Mouse (Mus musculus) CH12.LX (cell line): ENCODE measurements around the gene Gm49325. TPM values are rescaled to one million over a fixed set of nuclear protein-coding genes. Genes with fewer than 3 reads are reported as not detected.

Experiments
- DNase-seq: peaks from one replicate; pipeline ENCODE4 v3.0.0-alpha.2; 2013; ENCODE audit errors: extremely low read depth
- H3K27ac ChIP-seq: 2 replicates; pipeline ENCODE4 v1.5.1; 2012; ENCODE audit warnings: low read depth, mild to moderate bottlenecking, control low read depth, moderate library complexity; ENCODE audit not compliant: insufficient read depth
- H3K27me3 ChIP-seq: replicated peaks from 2 replicates; pipeline ENCODE3; 2012; ENCODE audit warnings: inconsistent platforms
- H3K36me3 ChIP-seq, 2 experiments: replicated peaks in 1 of 2; 2 replicates each; pipeline versions ENCODE3 to v1.6.1; 2012; ENCODE audit warnings: inconsistent platforms in 1 of 2, low read length in 1 of 2, mild to moderate bottlenecking in 1 of 2, mixed read lengths in 1 of 2, moderate library complexity in 1 of 2; ENCODE audit not compliant: control insufficient read depth in 1 of 2, insufficient read depth in 1 of 2
- H3K4me1 ChIP-seq, 2 experiments: 2 replicates each; pipeline ENCODE4 v1.6.1; 2012; ENCODE audit warnings: inconsistent platforms in 1 of 2, moderate library complexity in 1 of 2; ENCODE audit not compliant: insufficient read depth in 2 of 2, control insufficient read depth in 1 of 2
- H3K4me2 ChIP-seq: 2 replicates; pipeline ENCODE4 v1.6.1; 2012; ENCODE audit warnings: low read depth, mild to moderate bottlenecking, control low read depth; ENCODE audit not compliant: poor library complexity, insufficient read depth, severe bottlenecking
- H3K4me3 ChIP-seq, 3 experiments: fragments of 150-350 bp in 1 of 3; sonication (generic) in 1 of 3; replicated peaks in 1 of 3; 2 replicates each; pipeline versions ENCODE3 to v1.5.1; 2011 to 2012; ENCODE audit warnings: low read depth in 2 of 3, low read length in 2 of 3, mild to moderate bottlenecking in 2 of 3, moderate library complexity in 2 of 3, control low read depth in 1 of 3, improper control_type of control experiment in 1 of 3, inconsistent platforms in 1 of 3, mixed read lengths in 1 of 3; ENCODE audit not compliant: poor library complexity in 1 of 3
- H3K79me2 ChIP-seq: replicated peaks from 2 replicates; pipeline ENCODE4 v1.6.1; 2012; ENCODE audit warnings: mild to moderate bottlenecking, moderate library complexity; ENCODE audit not compliant: control insufficient read depth, poor library complexity, insufficient read depth, severe bottlenecking; ENCODE audit errors: extremely low read depth
- H3K9ac ChIP-seq: 2 replicates; pipeline ENCODE4 v1.6.1; 2012; ENCODE audit warnings: low read depth, mild to moderate bottlenecking, control low read depth, moderate library complexity; ENCODE audit not compliant: insufficient read depth
- H3K9me3 ChIP-seq: replicated peaks from 2 replicates; pipeline ENCODE3; 2012; ENCODE audit warnings: low read length, inconsistent platforms, mixed read lengths
- CHD1 ChIP-seq: IDR thresholded peaks from 2 replicates; pipeline ENCODE4 v1.6.1; 2012; ENCODE audit warnings: low read depth, low read length, improper control_type of control experiment, inconsistent platforms
- CTCF ChIP-seq, 2 experiments: IDR thresholded peaks in 1 of 2; conservative IDR thresholded peaks in 1 of 2; 2 replicates each; pipeline ENCODE4 v1.5.1; 2011 to 2012; ENCODE audit warnings: low read depth in 2 of 2, low read length in 2 of 2, improper control_type of control experiment in 1 of 2, inconsistent platforms in 1 of 2, mild to moderate bottlenecking in 1 of 2, moderate library complexity in 1 of 2
- E2F4 ChIP-seq: IDR thresholded peaks from 2 replicates; pipeline ENCODE4 v1.6.1; 2011; ENCODE audit warnings: low read depth, low read length, improper control_type of control experiment; ENCODE audit not compliant: insufficient replicate concordance
- GABPA ChIP-seq: IDR thresholded peaks from 2 replicates; pipeline ENCODE4 v1.6.1; 2012; ENCODE audit warnings: low read depth, low read length, improper control_type of control experiment, inconsistent platforms; ENCODE audit not compliant: insufficient replicate concordance
- IRF4 ChIP-seq: IDR thresholded peaks from 2 replicates; pipeline ENCODE4 v1.6.1; 2014; ENCODE audit warnings: low read depth, mild to moderate bottlenecking, inconsistent platforms, low read length, improper control_type of control experiment
- JUN ChIP-seq: IDR thresholded peaks from 2 replicates; pipeline ENCODE4 v1.6.1; 2011; ENCODE audit warnings: low read depth, mild to moderate bottlenecking, low read length, improper control_type of control experiment, moderate library complexity; ENCODE audit not compliant: insufficient read depth
- JUND ChIP-seq: conservative IDR thresholded peaks from 2 replicates; pipeline ENCODE4 v1.6.1; 2011; ENCODE audit warnings: low read depth, low read length, improper control_type of control experiment
- MAFK ChIP-seq: IDR thresholded peaks from 2 replicates; pipeline ENCODE4 v1.6.1; 2011; ENCODE audit warnings: low read length, improper control_type of control experiment; ENCODE audit not compliant: insufficient replicate concordance
- POLR2AphosphoS2 ChIP-seq: IDR thresholded peaks from 2 replicates; pipeline ENCODE4 v1.6.1; 2011; ENCODE audit warnings: low read depth, low read length, improper control_type of control experiment
- RAD21 ChIP-seq: IDR thresholded peaks from 2 replicates; pipeline ENCODE4 v1.6.1; 2011; ENCODE audit warnings: low read depth, mild to moderate bottlenecking, low read length, improper control_type of control experiment, moderate library complexity
- RCOR1 ChIP-seq: conservative IDR thresholded peaks from 2 replicates; pipeline ENCODE4 v1.6.1; 2012; ENCODE audit warnings: low read depth, mild to moderate bottlenecking, inconsistent platforms, low read length, improper control_type of control experiment
- SMC3 ChIP-seq: IDR thresholded peaks from 2 replicates; pipeline ENCODE4 v1.6.1; 2011; ENCODE audit warnings: low read depth, low read length, improper control_type of control experiment
- TBP ChIP-seq: conservative IDR thresholded peaks from 2 replicates; pipeline ENCODE4 v1.6.1; 2011; ENCODE audit warnings: low read depth, low read length, improper control_type of control experiment
- UBTF ChIP-seq: IDR thresholded peaks from 2 replicates; pipeline ENCODE4 v1.6.1; 2012; ENCODE audit warnings: low read depth, mild to moderate bottlenecking, inconsistent platforms, low read length, improper control_type of control experiment, moderate library complexity
- ZKSCAN1 ChIP-seq: IDR thresholded peaks from 2 replicates; pipeline ENCODE4 v1.6.1; 2012; ENCODE audit warnings: low read depth, inconsistent platforms, low read length, improper control_type of control experiment, borderline replicate concordance
- dilution Hi-C: fragments of 300-500 bp; cut with MboI; formaldehyde crosslinking; loops from 2 replicates; pipeline ENCODE4 v1.14.3; 2020; ENCODE audit warnings: low sequenced_read_pairs; ENCODE audit not compliant: extremely low pct_unique_long_range_greater_than_20kb, extremely low pct_ligation_motif_present
- in situ Hi-C: fragments of 300-500 bp; cut with MboI; formaldehyde crosslinking; loops from 3 replicates; pipeline ENCODE4 v1.14.3; 2019; ENCODE audit warnings: low sequenced_read_pairs, low pct_ligation_motif_present, low pct_unique_long_range_greater_than_20kb, mixed read lengths
- polyA plus RNA-seq: library from polyadenylated mRNA; unstranded; fragments of >175 nt; gene quantifications from 2 replicates; pipeline ENCODE4 v1.2.1, GENCODE M21; 2012; ENCODE audit warnings: low read depth; ENCODE audit not compliant: insufficient read length
- total RNA-seq, 2 experiments: library from RNA; depleted of rRNA; stranded (reverse); fragments of 300-350 nt in 1 of 2; fragments of >200 nt in 1 of 2; gene quantifications; 2 replicates each; pipeline ENCODE4 v1.2.3; 2012 to 2014

The Gm49325 gene
- total and polyA plus RNA-seq, 3 experiments: 1.1 to 26.9 TPM; not detected in 1

GRCm38 (mm10) chr10:77561508-77561907 lies 44.5 kb upstream of the Gm49325 start:
- H3K27ac ChIP-seq: no peak overlapping the region

GRCm38 (mm10) chr10:77565005-77565404 lies 41.0 kb upstream of the Gm49325 start:
- H3K36me3 ChIP-seq: peaks cover 50 to 70% of the 10 kb centered on the region in 2 experiments
- H3K9ac ChIP-seq: no peak overlapping the region
- H3K79me2 ChIP-seq: no peaks in the 10 kb centered on the region
- H3K4me1 ChIP-seq: peaks cover 0 to 10% of the 10 kb centered on the region in 2 experiments; a peak in 2 of 4 replicates
- in situ Hi-C loops (no loop called here), dilution Hi-C loops (no loop called here)
- H3K4me3 ChIP-seq: no peak overlapping the region
- H3K4me2 ChIP-seq: no peak overlapping the region
- H3K27ac ChIP-seq: no peak overlapping the region
- TF ChIP-seq JUN (no peak), RAD21 (no peak), UBTF (no peak), RCOR1 (no peak), MAFK (no peak), E2F4 (no peak), JUND (no peak), TBP (no peak), GABPA (no peak), SMC3 (no peak), IRF4 (no peak), ZKSCAN1 (no peak)
- no peaks in the 10 kb centered on the region for H3K9me3 ChIP-seq
- H3K27me3 ChIP-seq: no peaks in the 10 kb centered on the region
- DNase-seq: no peak

More at GRCm38 (mm10) chr10:77561508-77561907, 44.5 kb upstream of the Gm49325 start:
- in situ Hi-C loops: no loop called here
- Histone ChIP-seq H3K4me2 (no peak overlapping the region), H3K36me3 (peaks cover 74 to 95% of the 10 kb centered on the region in 2 experiments), H3K79me2 (no peaks in the 10 kb centered on the region), H3K27me3 (no peaks in the 10 kb centered on the region), H3K9ac (no peak overlapping the region), H3K4me1 (peaks cover 0 to 9% of the 10 kb centered on the region in 2 experiments; a peak in 1 of 4 replicates), H3K4me3 (no peak overlapping the region), H3K9me3 (no peaks in the 10 kb centered on the region)
- DNase-seq: no peak
- dilution Hi-C loops: no loop called here
- TF ChIP-seq POLR2AphosphoS2: no peak
- no peak for TF ChIP-seq CHD1
- no peak for TF ChIP-seq CTCF (conservative IDR thresholded peaks at IDR 0.05 in 1 of 2, IDR thresholded peaks at IDR 0.05 in 1 of 2; ENCODE audit: low read depth in 2 of 2, low read length in 2 of 2)
